Mouse (Mus musculus) central nervous system, embryonic 11.5 days (tissue): ENCODE data around the gene Leap2. TPM values are rescaled to one million over a fixed set of nuclear protein-coding genes. Genes with fewer than 3 reads are reported as not detected.

Experiments used
- polyA plus RNA-seq: library from polyadenylated mRNA; depleted of rRNA; stranded (reverse); fragments of >200 nt; gene quantifications from 2 replicates; pipeline ENCODE4 v1.2.3, GENCODE M21; 2012; rRNA removed

The Leap2 gene
- polyA plus RNA-seq = 0.79 TPM in 1 of 2 replicates, not detected in the other

DNA sequence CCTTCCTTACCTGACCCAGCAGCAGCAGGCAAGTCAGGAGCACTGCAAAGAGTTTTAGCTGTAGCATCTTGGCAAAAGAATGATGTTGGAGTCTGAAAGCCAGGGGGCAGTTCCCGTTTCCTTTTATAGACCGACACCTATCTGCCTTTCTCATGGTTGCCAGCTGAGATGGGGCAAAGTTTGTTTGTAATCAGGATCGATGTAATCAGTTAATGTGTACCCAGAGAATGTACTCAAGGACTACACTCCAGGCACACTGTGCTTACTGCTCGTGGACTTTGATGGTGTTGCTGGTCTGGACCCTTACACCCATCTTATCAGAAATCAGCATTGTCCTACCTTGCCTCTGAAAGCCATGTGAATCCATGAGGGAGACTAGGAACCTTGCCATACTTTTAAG is at the start of gene Leap2:
Leap2 (minus strand) TSS at position 135 of the 400 bp plus-strand sequence.

DNA sequence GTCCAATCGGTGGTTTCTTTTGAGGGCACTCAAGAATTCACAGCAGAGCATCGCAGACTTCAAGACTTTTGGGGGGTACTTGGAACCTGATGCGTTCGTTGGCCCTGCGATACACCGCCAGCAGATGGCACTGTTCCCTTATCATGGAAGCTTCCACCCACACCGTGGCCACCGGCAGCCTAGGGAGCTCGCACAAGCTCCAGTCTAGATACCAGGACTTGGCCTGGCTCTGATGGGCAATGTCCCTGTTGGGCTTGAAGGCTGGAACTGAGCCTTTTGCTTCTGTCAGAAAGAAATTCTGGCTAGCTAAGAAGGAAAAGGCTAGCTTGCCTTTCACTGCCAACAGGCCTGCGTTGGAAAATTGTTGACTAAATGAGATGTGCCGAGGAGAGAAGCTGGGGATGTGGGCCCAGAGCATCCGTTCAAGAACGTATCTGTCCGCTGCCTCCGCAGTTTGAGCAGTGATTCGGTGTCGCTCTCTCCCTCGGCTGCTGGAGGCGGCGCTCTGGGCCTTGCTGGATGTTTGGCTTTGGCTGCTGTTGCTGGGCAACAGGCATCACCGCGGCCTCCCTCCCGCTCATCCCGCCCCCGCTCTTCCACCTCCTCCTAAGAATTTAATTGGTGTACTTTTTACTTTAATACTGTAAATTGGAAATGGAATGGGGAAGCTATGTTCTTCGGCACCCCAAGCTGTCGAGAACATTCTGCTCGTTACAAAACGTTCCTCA is 47.2 kb upstream of the Leap2 start, which contains the start of gene Gm9837:
Gm9837 (minus strand) TSS at position 512 of the 728 bp plus-strand sequence.

DNA sequence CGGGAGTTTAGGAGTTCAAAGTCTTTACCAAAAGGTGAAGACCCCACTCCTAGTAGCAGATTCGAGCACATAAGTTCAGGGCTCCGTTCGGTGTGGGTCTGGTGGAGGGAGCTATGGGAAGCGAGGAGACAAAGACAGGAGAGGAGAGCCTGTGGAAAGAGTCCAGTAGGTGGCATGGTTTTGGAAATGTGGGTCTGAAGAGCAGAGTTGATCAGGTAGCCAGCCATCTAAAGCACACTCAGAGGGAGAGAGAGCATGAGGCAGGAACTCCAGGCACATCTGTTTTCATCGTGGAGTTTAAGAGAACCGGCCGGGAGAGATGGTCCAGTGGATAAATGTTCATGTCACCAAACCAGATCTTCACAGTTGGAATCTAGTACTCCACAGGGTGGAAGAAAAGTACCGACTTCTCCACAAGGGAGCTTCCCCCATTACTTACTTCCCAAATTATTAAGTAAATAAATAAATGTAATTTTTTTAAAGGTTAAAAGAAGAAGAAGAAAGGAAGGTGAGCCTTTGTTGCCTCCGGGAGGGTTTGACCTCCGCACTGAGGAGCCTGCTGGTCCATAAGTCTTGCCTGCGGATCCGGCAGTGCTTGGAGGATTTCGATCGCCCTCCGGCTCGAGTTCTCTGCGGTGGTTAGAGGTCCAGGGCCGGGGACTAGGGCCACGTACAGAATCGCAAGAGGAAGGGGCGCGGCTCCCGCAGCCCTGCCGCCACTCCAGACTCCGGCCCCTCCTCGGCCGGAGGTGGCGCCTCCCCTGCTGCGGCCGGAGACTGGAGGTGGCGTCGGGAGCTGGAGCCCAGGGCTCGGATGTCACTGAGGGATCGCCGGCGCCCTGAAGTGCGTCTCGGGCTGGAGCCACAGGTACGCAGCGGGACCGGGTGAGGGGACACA is 33.8 kb upstream of the Leap2 start, which contains the start of the genes Gm10447 and Shroom1:
Gm10447 (minus strand) TSS at position 637 of the 898 bp plus-strand sequence.
Shroom1 (plus strand) TSS at position 732 of the 898 bp plus-strand sequence.

DNA sequence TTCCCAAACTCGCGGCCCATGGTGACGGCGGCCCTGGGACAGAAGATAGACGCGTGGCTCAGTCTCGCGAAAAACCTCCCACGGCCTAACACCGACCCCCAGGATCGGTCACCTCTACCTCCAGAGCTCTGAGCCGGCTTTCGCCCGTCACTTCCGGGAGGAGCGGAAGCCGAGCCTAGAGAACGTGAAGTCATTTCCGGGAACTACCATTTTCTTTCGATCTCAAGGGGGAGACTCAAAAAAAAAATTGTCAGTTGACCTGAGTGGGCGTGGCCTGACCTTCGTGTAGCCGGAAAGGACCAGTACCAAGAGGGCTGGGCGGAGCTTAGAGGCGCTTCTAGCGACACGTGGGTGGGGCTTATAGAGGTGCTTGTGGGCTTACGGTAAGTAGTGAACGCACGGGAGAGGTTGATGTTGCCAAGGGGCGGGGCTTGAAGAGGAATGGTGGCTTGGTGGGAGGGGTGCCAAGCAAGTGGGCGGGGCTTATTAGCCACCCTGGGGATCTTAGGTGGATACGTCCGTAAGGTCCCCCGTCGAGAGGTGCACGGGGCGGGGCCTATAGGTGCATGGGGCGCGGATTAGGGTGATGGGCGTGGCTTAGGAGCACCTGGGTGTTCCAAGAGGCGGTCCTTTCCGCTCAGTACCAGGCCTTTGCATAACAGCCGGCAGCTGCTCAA is 7.8 kb upstream of the Leap2 start, which contains the start of the genes Uqcrq and Gdf9:
Uqcrq (minus strand) TSS at position 162 of the 677 bp plus-strand sequence.
Gdf9 (plus strand) TSS at position 354 of the 677 bp plus-strand sequence.

Other genes with a start within 250 kb of the Leap2 start
- gene Hspa4, start 122.7 kb downstream of the Leap2 start, polyA plus RNA-seq = 121 and 173 TPM in 2 replicates
- gene Zcchc10, start 98.5 kb downstream of the Leap2 start, polyA plus RNA-seq = 15.5 and 16.6 TPM in 2 replicates
- gene Aff4, start 72.3 kb downstream of the Leap2 start, polyA plus RNA-seq = 33.8 and 49.5 TPM in 2 replicates
- gene Uqcrq, start 7.7 kb upstream of the Leap2 start, polyA plus RNA-seq = 236 and 255 TPM in 2 replicates
- gene Gdf9, start 7.9 kb upstream of the Leap2 start, polyA plus RNA-seq = 0.95 and 1.2 TPM in 2 replicates
- gene Gm10447, start 33.9 kb upstream of the Leap2 start, polyA plus RNA-seq = 0.07 and 0.21 TPM in 2 replicates
- 2.3 and 2.8 TPM in 2 replicates for gene Shroom1, start 34.0 kb upstream of the Leap2 start, polyA plus RNA-seq
- not detected in 2 replicates for gene Gm9837, start 47.3 kb upstream of the Leap2 start, polyA plus RNA-seq
- not detected in 2 replicates for gene Gm9945, start 57.0 kb upstream of the Leap2 start, polyA plus RNA-seq
- gene Sowaha, start 57.1 kb upstream of the Leap2 start, polyA plus RNA-seq = 0.23 and 0.27 TPM in 2 replicates
- gene Sept8, start 96.1 kb upstream of the Leap2 start, polyA plus RNA-seq = 28.8 and 40.5 TPM in 2 replicates
- gene Kif3a, start 144.2 kb upstream of the Leap2 start, polyA plus RNA-seq = 50.8 and 69.4 TPM in 2 replicates
- 0.11 TPM in 1 of 2 replicates, not detected in the other for gene Il4, start 195.5 kb upstream of the Leap2 start, polyA plus RNA-seq
- not detected in 2 replicates for gene Il13, start 211.5 kb upstream of the Leap2 start, polyA plus RNA-seq